Mouse (Mus musculus): ENCODE measurements at regions not wholly inside any gene's neighbourhood (a gene's known extent, or its start where the extent isn't known, plus 50 kb on each side); places are given as distances from the start of the nearest gene placed in this dataset.

- no peak for DNase-seq (ENCODE audit: low spot score in 2 of 2)
These were observed 598.0 kb upstream of the Arid1b start for GRCm38 (mm10) chr17:4396119-4396518.

- DNase-seq (ENCODE audit: low spot score in 2 of 2) = peak in 1 of 2 experiments; percentile 13
These were observed 576.4 kb upstream of the Arid1b start for GRCm38 (mm10) chr17:4417686-4418085.

DNA sequence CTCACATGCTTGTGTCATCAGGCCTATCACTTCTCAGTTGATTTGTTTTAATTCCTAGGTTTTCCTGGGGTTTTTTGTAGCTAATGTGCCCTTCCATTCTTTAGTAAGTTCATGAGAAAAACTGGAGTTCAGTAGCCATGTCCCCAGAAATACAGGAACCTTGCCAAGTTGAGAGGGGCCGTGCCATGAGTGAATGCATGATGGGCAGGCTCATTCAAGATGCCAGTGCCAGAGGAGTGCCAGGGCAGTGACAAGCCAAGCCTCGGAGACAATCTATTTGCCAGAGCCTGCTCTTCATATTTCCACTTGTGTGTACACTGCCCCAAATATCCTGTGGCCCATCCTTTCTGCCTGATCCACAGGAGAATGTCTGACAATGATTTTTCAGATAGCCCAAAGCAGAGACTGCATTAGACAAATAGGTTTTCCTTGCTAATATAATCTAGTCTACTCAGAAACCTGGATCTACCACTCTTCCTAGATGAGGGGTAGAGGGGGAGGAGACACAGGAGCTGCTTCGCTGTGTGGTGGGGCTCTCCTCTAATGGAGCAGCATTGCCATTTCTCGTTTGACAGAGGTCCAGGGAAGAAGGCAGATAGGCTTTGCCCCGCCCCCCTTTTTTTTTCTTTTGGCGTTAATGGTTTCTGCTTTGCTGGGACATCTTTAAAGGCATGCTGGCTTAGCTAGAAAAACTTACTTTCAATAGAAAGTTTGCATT is 569.5 kb upstream of the Arid1b start:
- DNase-seq (ENCODE audit: low spot score in 2 of 2) = no peak

DNA sequence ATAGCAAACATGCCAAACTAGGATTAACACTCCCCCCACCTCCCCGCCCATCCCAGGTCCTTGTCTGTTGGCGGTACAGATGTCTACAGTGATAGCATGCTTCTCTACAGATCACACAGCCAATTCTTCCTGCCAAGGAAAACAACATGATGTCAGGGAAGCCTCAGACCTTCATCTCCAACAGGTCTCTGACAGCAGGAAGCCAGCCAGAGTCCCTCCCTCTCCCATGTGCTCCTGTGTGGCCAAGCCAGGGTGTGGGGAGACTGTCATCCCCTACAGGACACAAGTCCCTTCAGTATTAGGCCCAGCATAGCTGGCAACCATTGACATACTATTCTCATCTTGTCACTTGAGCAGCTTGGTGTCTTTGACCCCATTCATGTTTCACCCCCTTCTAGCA is 568.8 kb upstream of the Arid1b start:
- DNase-seq (ENCODE audit: low spot score in 2 of 2) = no peak

DNA sequence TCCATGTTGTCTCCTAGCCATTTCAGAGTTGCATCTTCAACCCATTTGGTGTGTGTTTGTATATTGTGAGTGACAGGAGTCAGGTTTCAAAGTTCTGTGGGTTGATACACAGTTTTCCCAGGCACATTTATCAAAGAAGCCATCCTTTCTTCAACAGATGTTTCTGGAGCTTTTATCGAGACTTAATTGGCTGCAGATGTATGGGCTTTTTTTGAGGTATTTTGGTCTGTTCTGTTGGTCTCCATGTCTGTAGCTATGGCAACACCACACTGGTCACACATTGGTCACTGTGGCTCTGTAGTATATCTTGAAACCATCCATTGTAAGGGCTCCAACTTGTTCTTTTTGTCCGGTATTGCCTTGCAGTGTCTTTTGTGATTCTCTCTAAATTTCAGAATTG is 565.1 kb upstream of the Arid1b start:
- DNase-seq (ENCODE audit: low spot score in 2 of 2) = no peak

- no peak for DNase-seq (ENCODE audit: low spot score in 2 of 2)
These were observed 548.5 kb upstream of the Arid1b start for GRCm38 (mm10) chr17:4445606-4446005.

GRCm38 (mm10) chr17:4457491-4457890 is 536.6 kb upstream of the Arid1b start:
- no peak for DNase-seq (ENCODE audit: low spot score in 2 of 2)

DNA sequence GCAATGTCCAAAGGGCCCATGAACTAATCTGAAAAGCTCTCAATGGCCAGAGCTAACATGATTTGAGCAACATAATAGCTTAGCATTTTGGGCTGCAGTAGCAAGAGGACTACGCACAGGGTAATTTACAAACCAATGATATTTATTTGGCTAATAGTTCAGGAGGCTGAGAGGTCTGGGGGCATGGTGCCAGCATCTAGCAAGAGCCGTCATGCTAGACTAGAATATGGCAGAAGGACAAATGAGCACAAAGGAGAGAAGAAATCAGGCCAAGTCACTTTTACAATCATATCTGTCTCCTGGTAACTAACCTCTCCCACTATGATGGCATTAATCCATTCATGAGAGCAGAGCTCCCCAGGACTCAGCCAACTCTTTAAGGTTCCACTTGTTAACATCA is 532.6 kb upstream of the Arid1b start:
- DNase-seq (ENCODE audit: low spot score in 2 of 2) = no peak

DNA sequence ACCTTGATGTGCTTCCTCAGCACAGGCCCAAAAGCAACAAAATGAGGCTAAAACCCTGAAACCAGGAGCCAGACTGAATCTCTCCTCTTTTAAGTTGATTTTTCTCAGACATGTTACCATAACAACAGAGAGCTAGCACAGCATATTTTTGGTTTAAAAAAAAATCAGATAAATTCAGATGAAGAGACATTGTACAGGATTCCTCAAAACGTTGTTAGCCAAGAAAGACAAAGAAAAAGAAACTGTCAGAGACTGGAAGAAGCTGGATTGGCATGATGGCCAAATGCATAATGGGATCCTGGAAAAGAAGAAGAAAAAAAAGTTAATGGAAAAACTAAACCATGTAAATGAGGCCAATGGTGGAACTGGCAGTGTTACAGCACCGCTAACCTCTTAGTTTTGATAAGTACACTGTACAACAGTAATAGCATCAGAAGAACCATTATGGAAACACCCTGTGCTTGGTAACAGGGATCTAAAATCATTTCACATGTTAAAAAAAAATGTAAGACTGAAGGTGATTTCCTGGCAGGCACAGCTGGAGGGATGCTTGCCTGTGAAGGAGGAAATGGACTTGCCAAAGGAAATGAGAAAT is 529.7 kb upstream of the Arid1b start:
- no peak for DNase-seq (ENCODE audit: low spot score in 2 of 2)

- DNase-seq (ENCODE audit: low spot score in 2 of 2) = peak; percentile 10 to 43
These were observed 528.4 kb upstream of the Arid1b start for GRCm38 (mm10) chr17:4465741-4466140.

DNA sequence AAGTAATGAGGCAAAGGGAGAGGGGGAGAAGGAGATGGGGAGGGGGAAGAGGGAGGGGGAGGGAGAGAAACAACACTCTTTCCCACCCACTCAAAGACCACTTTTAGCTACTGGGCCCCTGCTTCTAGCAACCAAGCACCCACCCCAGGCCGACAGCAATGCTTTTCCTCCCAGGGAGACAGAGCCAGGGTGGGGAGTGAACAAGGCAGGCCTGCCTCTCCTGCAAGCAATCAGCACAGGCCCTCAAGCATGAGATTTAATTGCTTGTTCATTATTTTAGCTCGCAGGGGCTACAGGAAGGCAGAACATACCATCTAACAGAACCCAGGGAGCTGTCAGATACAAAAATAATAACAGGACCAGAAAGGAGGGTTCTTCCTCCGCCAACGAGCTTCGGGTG is 521.7 kb upstream of the Arid1b start:
- no peak for DNase-seq (ENCODE audit: low spot score in 2 of 2)

DNA sequence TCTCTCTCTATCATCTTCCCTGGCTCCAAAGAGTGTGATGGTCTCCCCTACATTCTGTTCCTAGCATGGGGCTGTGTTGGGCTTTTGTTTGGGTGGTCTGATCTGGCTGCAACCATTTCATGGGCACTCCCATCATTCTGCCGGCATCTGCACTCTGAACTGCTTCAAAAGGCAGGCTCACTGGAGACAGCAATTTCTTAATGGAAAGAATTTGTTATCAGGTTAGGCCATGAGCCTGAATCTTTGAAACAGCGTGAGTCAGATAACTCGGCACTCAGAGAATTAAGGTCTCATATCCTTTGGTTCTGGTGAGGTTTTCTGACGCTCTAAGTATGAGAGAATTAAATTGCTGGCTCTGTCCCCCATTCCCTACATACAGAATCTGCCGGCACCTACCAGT is 519.8 kb upstream of the Arid1b start:
- DNase-seq (ENCODE audit: low spot score in 2 of 2) = no peak

DNA sequence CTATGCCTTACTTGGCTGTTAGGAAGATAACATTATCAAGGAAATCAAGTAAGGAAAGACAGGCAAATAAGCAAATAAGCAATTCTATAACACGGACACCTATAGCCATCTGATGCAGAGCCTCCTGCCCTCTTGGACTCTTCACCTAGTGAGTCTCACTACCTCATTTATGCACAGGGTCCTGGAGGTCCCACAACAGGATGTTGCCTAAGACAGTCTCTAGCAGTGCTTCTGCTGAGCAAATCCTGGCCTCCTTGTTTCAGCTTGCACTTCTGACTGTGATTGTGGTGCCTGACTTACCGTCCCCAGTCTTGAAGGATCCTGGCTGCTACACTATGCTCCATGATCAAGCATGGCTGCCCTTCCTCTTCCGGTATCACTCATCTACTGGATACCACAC is 518.5 kb upstream of the Arid1b start:
- no peak for DNase-seq (ENCODE audit: low spot score in 2 of 2)

- DNase-seq (ENCODE audit: low spot score in 2 of 2) = no peak
These were observed 499.7 kb upstream of the Arid1b start for GRCm38 (mm10) chr17:4494392-4494791.

- DNase-seq (ENCODE audit: low spot score in 2 of 2) = no peak
These were observed 493.6 kb upstream of the Arid1b start for GRCm38 (mm10) chr17:4500504-4500903.

- DNase-seq (ENCODE audit: low spot score in 2 of 2) = no peak
These were observed 493.1 kb upstream of the Arid1b start for GRCm38 (mm10) chr17:4501029-4501428.

GRCm38 (mm10) chr17:4504951-4505350 is 489.2 kb upstream of the Arid1b start:
- DNase-seq (ENCODE audit: low spot score in 2 of 2) = peak in 1 of 2 experiments; percentile 27

GRCm38 (mm10) chr17:4509506-4509905 is 484.6 kb upstream of the Arid1b start:
- DNase-seq (ENCODE audit: low spot score in 2 of 2) = no peak

GRCm38 (mm10) chr17:4516141-4516540 is 478.0 kb upstream of the Arid1b start:
- DNase-seq (ENCODE audit: low spot score in 2 of 2) = peak; percentile 66 to 83

DNA sequence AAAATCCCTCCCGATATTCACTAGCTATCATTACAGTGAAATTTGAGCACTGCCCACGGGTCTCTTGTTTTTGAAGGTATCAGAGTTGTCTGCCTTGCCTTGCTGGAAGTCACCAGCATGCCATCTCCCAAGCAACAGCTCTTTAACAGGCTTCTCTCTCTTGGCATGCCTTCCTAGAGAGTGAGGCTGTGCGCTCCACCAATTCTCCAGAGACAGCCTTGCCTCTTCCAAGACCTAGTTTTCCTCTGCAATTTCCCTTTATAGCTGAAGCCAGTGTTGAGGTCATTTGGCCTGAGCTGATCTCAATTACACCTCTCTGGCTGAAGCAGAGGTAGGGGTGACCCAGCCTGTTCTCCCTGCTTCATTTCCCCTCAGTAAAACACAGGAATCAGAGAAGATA is 477.3 kb upstream of the Arid1b start:
- DNase-seq (ENCODE audit: low spot score in 2 of 2) = peak; percentile 34 to 36

- no peak for DNase-seq (ENCODE audit: low spot score in 2 of 2)
These were observed 473.1 kb upstream of the Arid1b start for GRCm38 (mm10) chr17:4521031-4521430.

GRCm38 (mm10) chr17:4526466-4526865 is 467.7 kb upstream of the Arid1b start:
- DNase-seq (ENCODE audit: low spot score in 2 of 2) = no peak

DNA sequence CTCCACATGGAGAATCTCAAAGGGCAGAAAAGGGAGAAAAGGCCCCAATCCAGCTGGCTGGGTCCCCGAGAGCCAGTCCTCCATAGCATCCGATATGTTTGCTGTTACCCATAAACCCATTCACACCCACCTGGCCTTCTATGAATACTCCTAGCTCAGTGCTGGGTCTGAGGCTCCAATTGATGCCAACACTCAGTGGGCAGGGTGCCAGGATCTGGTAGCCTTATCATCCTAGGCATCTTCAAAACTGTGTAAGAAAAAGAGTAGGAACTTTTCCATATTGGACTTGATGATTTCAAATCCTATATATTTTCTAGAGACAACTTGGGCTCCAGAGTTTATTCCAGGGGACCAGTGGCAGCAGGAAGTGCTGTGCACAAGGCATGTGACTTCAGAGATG is 462.0 kb upstream of the Arid1b start:
- no peak for DNase-seq (ENCODE audit: low spot score in 2 of 2)
